Mouse (Mus musculus): ENCODE data around the gene Iqch. TPM values are rescaled to one million over a fixed set of nuclear protein-coding genes. Genes with fewer than 3 reads are reported as not detected.

The Iqch gene
- polyA plus RNA-seq, 2 experiments: 0.05 to 0.11 TPM

DNA sequence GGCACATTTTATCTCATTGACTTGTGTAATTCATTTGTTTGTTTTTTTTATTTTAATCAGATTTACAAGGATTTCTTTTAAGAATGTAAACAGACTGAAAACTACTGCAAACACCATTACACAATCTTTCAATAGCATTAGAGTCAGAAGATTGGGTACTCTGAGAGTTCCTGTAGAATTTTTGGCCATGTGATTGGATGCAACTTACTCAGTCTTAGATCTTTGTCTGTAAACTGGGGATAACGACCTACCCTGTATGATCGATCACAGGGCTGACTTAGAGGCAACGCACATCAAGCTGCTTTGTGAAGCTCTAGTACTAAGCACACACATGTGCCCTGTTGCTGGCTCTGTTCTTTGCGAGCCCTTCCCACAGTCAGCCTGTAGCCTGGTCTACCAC is 11.7 kb downstream of the Iqch start:
- H3K27ac ChIP-seq (replicated peaks; ENCODE audit: low read depth, low read length): no peak overlapping the region
- H3K4me2 ChIP-seq (replicated peaks; ENCODE audit: low read depth, low read length, severe bottlenecking): no peak overlapping the region
- H3K9me3 ChIP-seq (ENCODE audit: control insufficient read depth, low read length): peaks cover 8% of the 10 kb centered on the region; the same call in 1 of the 2 replicates
- ATAC-seq (ENCODE audit: low FRiP score, low read depth) (no peak), DNase-seq (ENCODE audit: low spot score) (no peak)
- WGBS: 68% methylated on average over 4 of the region's 4 CpGs
- no peak overlapping the region for H3K9ac ChIP-seq (ENCODE audit: low read depth, low read length, severe bottlenecking)
- H3K4me1 ChIP-seq (ENCODE audit: control insufficient read depth, insufficient read depth, low read length): peaks cover 35% of the 10 kb centered on the region
- no peaks in the 10 kb centered on the region for H3K36me3 ChIP-seq (ENCODE audit: control insufficient read depth, insufficient read depth, low read length)
- TF ChIP-seq POLR2A (IDR thresholded peaks at IDR 0.05; ENCODE audit: borderline replicate concordance, extremely low read depth, insufficient read depth, insufficient read length): no peak
- no peaks in the 10 kb centered on the region for H3K27me3 ChIP-seq (ENCODE audit: control insufficient read depth, insufficient read depth, low read length)
- H3K4me3 ChIP-seq (replicated peaks; ENCODE audit: low read length): no peak overlapping the region

DNA sequence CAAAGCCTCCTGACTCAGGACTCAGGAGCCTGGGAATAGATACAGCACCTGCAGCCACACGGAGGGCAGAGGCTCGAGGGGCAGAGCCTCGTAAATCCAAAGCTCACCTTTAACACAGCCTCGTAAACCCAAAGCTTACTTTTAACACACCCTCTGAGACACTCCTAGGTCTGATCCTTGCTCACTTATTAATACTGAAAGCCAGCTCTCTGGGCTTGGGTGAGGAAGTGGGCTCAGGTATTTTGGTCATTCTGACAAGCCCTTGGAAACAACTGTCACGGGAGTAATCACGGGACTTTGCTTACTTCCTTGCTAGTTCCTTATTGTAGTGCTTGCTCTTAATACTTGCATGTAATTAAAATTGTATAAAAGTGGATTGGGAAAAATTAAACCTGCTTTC is 13.1 kb downstream of the Iqch start:
- H3K9me3 ChIP-seq (ENCODE audit: control insufficient read depth, low read length): peaks cover 8% of the 10 kb centered on the region; the same call in 1 of the 2 replicates
- DNase-seq (ENCODE audit: low spot score) (no peak), ATAC-seq (ENCODE audit: low FRiP score, low read depth) (no peak)
- H3K27me3 ChIP-seq (ENCODE audit: control insufficient read depth, insufficient read depth, low read length): no peaks in the 10 kb centered on the region
- no peak overlapping the region for H3K4me2 ChIP-seq (replicated peaks; ENCODE audit: low read depth, low read length, severe bottlenecking)
- no peaks in the 10 kb centered on the region for H3K36me3 ChIP-seq (ENCODE audit: control insufficient read depth, insufficient read depth, low read length)
- no peak overlapping the region for H3K27ac ChIP-seq (replicated peaks; ENCODE audit: low read depth, low read length)
- H3K4me1 ChIP-seq (ENCODE audit: control insufficient read depth, insufficient read depth, low read length): peaks cover 25% of the 10 kb centered on the region
- no peak overlapping the region for H3K9ac ChIP-seq (ENCODE audit: low read depth, low read length, severe bottlenecking)
- 17% methylated on average over 6 of the region's 6 CpGs for WGBS
- TF ChIP-seq POLR2A (IDR thresholded peaks at IDR 0.05; ENCODE audit: borderline replicate concordance, extremely low read depth, insufficient read depth, insufficient read length): no peak
- no peak overlapping the region for H3K4me3 ChIP-seq (replicated peaks; ENCODE audit: low read length)

DNA sequence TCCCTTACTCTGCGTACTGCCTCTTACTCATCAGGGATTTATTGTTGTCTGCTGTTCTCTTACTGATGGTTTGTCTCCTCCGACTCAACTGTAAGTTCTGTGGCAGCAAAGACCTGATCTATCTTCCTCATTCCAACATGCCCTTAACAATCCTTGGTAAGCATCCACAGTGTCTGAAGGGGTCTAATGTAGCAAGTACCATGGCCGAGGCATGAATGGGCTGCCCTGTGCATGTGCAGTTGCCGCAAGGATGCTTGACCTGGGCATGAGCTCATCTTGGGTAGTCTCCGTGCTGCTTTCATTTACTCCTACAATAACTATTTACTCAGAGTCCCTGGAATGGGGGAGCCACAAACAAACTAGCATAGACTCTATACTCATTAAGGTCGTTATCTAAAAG is 17.0 kb downstream of the Iqch start:
- ATAC-seq (ENCODE audit: low FRiP score, low read depth) (no peak), DNase-seq (ENCODE audit: low spot score) (no peak)
- WGBS: 86% methylated on average over 6 of the region's 6 CpGs
- H3K9ac ChIP-seq (ENCODE audit: low read depth, low read length, severe bottlenecking): no peak overlapping the region
- no peak overlapping the region for H3K4me3 ChIP-seq (replicated peaks; ENCODE audit: low read length)
- no peak overlapping the region for H3K27ac ChIP-seq (replicated peaks; ENCODE audit: low read depth, low read length)
- H3K4me1 ChIP-seq (ENCODE audit: control insufficient read depth, insufficient read depth, low read length): peaks cover 18% of the 10 kb centered on the region
- H3K36me3 ChIP-seq (ENCODE audit: control insufficient read depth, insufficient read depth, low read length): no peaks in the 10 kb centered on the region
- no peaks in the 10 kb centered on the region for H3K27me3 ChIP-seq (ENCODE audit: control insufficient read depth, insufficient read depth, low read length)
- no peak overlapping the region for H3K4me2 ChIP-seq (replicated peaks; ENCODE audit: low read depth, low read length, severe bottlenecking)
- peaks cover 8% of the 10 kb centered on the region; the same call in 1 of the 2 replicates for H3K9me3 ChIP-seq (ENCODE audit: control insufficient read depth, low read length)
- no peak for TF ChIP-seq POLR2A (IDR thresholded peaks at IDR 0.05; ENCODE audit: borderline replicate concordance, extremely low read depth, insufficient read depth, insufficient read length)

DNA sequence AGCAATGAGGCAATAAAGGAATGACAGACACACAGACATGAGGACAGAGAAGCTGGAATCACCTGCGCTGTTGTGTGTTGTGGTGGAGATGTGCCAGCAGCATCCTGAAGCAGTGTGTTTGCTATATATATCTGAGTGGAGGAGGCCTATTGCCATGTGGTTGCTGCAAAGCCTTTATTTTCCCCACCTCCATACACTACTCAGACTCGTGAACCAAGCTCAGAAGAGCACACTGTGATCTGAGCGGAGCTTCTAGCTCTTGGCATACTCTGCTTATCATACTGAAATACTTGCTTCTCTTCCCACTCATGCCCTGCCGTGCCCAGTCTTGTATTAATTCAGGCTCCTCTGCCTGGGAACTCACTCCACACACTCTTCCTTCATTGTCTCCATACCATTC is 20.5 kb downstream of the Iqch start:
- no peak for DNase-seq (ENCODE audit: low spot score)
- no peak overlapping the region for H3K9ac ChIP-seq (ENCODE audit: low read depth, low read length, severe bottlenecking)
- H3K4me1 ChIP-seq (ENCODE audit: control insufficient read depth, insufficient read depth, low read length): no peaks in the 10 kb centered on the region

DNA sequence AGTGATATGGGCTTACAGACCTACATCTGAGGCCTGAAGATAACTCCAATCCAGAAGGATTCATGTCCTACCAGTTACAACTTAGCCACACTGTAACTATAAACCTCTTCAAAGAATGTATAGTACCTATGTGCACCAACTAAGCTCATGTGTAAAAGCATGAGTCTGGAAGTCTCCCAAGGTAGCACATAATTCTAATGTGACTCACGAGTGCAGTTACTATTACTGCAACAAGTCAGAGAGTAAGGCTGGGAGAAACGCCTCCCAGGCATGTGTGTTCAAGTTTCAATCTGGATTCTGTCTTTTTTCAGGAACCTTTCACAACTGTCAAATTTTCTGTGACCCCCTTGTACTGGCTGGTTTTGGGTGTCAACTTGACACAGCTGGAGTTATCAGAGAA is 22.2 kb downstream of the Iqch start:
- Histone ChIP-seq H3K4me1 (ENCODE audit: control insufficient read depth, insufficient read depth, low read length) (no peaks in the 10 kb centered on the region), H3K4me3 (replicated peaks; ENCODE audit: low read length) (no peak overlapping the region), H3K9me3 (ENCODE audit: control insufficient read depth, low read length) (no peaks in the 10 kb centered on the region), H3K27me3 (ENCODE audit: control insufficient read depth, insufficient read depth, low read length) (no peaks in the 10 kb centered on the region), H3K27ac (replicated peaks; ENCODE audit: low read depth, low read length) (no peak overlapping the region), H3K36me3 (ENCODE audit: control insufficient read depth, insufficient read depth, low read length) (no peaks in the 10 kb centered on the region), H3K4me2 (replicated peaks; ENCODE audit: low read depth, low read length, severe bottlenecking) (no peak overlapping the region), H3K9ac (ENCODE audit: low read depth, low read length, severe bottlenecking) (no peak overlapping the region)
- no peak for ATAC-seq (ENCODE audit: low FRiP score, low read depth)
- 50% methylated on average over 2 of the region's 2 CpGs for WGBS
- DNase-seq (ENCODE audit: low spot score): no peak
- no peak for TF ChIP-seq POLR2A (IDR thresholded peaks at IDR 0.05; ENCODE audit: borderline replicate concordance, extremely low read depth, insufficient read depth, insufficient read length)

More for the DNA sequence above, 20.5 kb downstream of the Iqch start:
- Histone ChIP-seq H3K27me3 (ENCODE audit: control insufficient read depth, insufficient read depth, low read length) (no peaks in the 10 kb centered on the region), H3K9me3 (ENCODE audit: control insufficient read depth, low read length) (peaks cover 4% of the 10 kb centered on the region; the same call in 1 of the 2 replicates), H3K27ac (replicated peaks; ENCODE audit: low read depth, low read length) (no peak overlapping the region), H3K4me3 (replicated peaks; ENCODE audit: low read length) (no peak overlapping the region), H3K36me3 (ENCODE audit: control insufficient read depth, insufficient read depth, low read length) (no peaks in the 10 kb centered on the region), H3K4me2 (replicated peaks; ENCODE audit: low read depth, low read length, severe bottlenecking) (no peak overlapping the region)
- 80% methylated on average over 4 of the region's 4 CpGs for WGBS
- ATAC-seq (ENCODE audit: low FRiP score, low read depth): no peak
- TF ChIP-seq POLR2A (IDR thresholded peaks at IDR 0.05; ENCODE audit: borderline replicate concordance, extremely low read depth, insufficient read depth, insufficient read length): no peak

DNA sequence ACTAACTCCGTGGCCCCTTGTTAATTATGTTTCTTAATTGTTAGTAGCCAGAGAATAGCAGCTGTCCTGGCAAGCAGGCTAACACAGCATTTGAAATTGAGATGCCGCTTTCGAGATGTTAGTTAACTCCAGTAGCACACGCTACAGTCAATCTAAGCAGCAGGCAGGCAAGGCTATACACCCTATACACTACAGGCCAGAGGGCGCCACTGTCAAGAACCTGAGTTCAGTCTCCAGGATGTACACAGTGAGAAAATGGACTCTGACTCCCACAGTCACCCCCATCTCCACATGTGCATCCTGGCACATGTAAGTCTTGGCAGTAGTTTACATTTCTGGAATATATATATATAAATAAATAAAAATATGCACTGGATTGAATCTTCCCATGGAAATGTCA is 22.6 kb downstream of the Iqch start:
- no peaks in the 10 kb centered on the region for H3K27me3 ChIP-seq (ENCODE audit: control insufficient read depth, insufficient read depth, low read length)
- DNase-seq (ENCODE audit: low spot score) (peak; percentile 22), ATAC-seq (ENCODE audit: low FRiP score, low read depth) (no peak; the same call in 1 of the 2 replicates)
- 79% methylated on average over 5 of the region's 5 CpGs for WGBS
- H3K4me2 ChIP-seq (replicated peaks; ENCODE audit: low read depth, low read length, severe bottlenecking): no peak overlapping the region
- H3K27ac ChIP-seq (replicated peaks; ENCODE audit: low read depth, low read length): no peak overlapping the region
- no peaks in the 10 kb centered on the region for H3K36me3 ChIP-seq (ENCODE audit: control insufficient read depth, insufficient read depth, low read length)
- H3K9ac ChIP-seq (ENCODE audit: low read depth, low read length, severe bottlenecking): no peak overlapping the region
- TF ChIP-seq POLR2A (IDR thresholded peaks at IDR 0.05; ENCODE audit: borderline replicate concordance, extremely low read depth, insufficient read depth, insufficient read length): no peak
- H3K4me3 ChIP-seq (replicated peaks; ENCODE audit: low read length): no peak overlapping the region
- H3K4me1 ChIP-seq (ENCODE audit: control insufficient read depth, insufficient read depth, low read length): no peaks in the 10 kb centered on the region
- H3K9me3 ChIP-seq (ENCODE audit: control insufficient read depth, low read length): no peaks in the 10 kb centered on the region
